Mouse (Mus musculus) megakaryocyte progenitor cell, adult 5-6 weeks (primary cell): ENCODE measurements around the gene Acvr1b. TPM values are rescaled to one million over a fixed set of nuclear protein-coding genes. Genes with fewer than 3 reads are reported as not detected.

Source experiments
- ATAC-seq: replicated peaks from 2 replicates; pipeline ENCODE4 v1.8.0; 2016; ENCODE audit warnings: mild to moderate bottlenecking, moderate TSS enrichment, inconsistent platforms; ENCODE audit not compliant: poor library complexity
- total RNA-seq, 2 experiments: library from RNA; stranded (forward) in 1 of 2; stranded (reverse) in 1 of 2; fragments of 157-497, 149-512 nt in 1 of 2; fragments of 200-1000 nt in 1 of 2; gene quantifications; 2 replicates each; pipeline versions ENCODE4 v1.2.3 to v1.2.4; 2015 to 2017

Gene Acvr1b
- total RNA-seq, 2 experiments from 2014 or later = 4.8 to 6.4 TPM

- ATAC-seq = peak; percentile 28; the same call in 1 of the 2 replicates
Measured at GRCm38 (mm10) chr15:101194951-101195823, 21.3 kb downstream of the Acvr1b start.

GRCm38 (mm10) chr15:101196079-101196795 lies 22.4 kb downstream of the Acvr1b start:
- ATAC-seq = peak; percentile 24

DNA sequence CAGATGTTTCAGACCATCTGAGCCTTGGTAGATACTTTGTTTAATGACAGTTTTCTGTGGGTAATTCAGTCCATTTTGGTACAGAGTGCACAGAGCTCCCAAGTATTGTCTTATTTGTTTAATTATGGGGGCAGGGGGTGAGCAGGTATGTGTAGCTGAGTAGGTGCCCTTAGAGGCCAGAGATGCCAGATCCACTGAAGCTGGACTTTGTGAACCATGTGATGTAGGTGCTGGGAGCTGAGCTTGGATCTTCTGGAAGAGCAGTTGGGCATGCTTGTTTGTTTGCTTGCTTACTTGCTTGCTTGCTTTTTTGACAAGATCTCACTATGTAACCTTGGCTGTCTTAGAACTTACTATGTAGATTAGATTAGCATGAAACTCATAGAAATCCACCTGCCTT lies 23.1 kb downstream of the Acvr1b start:
- ATAC-seq = no peak

DNA sequence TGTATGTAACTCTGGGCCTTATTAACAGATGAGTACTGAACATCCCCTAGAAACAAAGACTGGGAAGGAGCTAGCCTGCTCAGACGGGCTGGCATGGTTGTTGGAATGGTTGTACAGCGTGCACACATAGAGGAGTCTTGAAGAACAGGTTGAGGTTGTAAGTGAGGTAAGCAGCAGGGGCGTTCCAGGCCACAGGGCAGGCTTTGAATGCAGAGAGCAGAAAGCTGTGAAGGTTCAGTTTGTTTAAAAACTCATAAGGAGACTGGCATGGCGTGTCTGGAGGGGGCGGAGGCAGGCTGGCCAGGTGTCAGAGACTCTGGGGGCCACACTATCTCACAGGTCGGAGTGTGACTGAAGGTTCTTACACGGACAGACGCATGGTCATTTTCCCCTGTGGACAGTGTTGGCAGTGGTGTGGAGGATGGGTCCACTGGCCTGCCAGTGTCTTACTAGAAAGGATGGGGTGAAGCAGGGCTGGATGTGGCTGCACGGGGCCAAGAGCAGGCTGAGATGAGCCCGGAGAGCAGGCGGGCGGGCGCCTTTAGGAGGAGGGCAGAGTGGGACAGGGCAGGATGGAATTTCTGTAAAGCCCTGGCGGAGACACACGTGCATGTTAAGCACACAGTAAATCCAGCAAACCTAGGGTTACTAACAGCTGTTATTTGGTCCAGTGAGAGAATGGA lies 23.8 kb downstream of the Acvr1b start:
- ATAC-seq = no peak

DNA sequence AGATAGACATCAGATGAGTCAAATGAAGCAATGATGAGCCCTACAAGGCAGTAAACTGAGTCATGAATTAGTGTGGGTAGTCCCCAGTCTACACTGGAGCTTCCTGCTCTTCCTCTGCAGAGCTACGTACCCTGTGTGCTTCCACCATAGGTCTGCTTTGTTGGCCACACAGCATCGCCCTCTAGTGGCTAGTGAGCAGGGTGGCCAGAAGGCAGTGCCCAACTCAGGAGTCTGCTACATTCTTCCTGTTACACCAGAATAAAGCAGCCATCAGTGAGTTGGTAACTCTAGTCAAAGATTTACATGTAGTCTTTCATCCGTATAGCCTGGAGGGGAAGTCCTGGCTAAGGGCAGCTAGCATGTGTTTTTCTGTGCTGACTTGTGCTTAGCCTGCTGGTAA lies 24.4 kb downstream of the Acvr1b start:
- ATAC-seq = peak; percentile 86

DNA sequence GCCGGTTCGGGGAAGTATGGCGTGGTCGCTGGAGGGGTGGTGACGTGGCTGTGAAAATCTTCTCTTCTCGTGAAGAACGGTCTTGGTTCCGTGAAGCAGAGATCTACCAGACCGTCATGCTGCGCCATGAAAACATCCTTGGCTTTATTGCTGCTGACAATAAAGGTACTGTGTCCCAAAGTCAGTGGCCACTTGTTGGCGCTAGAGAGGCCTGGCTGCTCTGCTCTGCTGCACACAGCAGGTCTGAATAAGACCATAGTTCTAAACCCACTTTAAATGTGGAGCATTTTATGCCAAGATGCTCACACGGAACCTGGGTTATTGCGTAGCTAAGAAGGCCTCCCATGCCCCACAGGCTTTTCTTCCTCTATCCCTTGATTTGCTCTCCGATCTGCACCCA lies 25.0 kb downstream of the Acvr1b start:
- ATAC-seq = no peak

DNA sequence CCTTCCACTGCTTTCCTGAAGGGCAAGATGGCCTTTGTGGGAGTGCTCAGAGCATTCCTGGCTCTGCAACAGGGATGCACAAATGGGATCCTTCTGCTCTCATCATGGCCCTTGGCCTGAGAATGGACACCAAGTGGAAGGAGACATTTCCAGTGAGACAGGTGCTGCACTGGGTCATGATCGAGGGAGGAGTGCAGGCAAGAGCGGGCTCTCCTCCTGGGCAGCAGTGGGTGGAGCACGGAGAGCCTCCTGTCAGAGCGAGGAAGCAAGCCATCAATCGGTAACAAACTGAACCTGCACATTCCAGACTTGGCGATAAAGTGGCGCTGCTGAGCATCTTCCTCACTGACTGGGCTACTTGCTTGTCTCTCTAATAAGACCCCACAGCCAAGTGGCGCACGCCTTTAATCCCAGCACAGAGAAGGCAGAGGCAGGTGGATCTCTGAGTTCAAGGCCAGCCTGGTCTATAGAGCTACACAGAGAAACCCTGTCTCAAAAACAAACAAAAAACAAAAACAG lies 27.0 kb downstream of the Acvr1b start:
- no peak for ATAC-seq

- no peak for ATAC-seq
Measured at GRCm38 (mm10) chr15:101201414-101201813, 27.5 kb downstream of the Acvr1b start.

- ATAC-seq = no peak
Measured at GRCm38 (mm10) chr15:101203673-101204072, 29.8 kb downstream of the Acvr1b start.

DNA sequence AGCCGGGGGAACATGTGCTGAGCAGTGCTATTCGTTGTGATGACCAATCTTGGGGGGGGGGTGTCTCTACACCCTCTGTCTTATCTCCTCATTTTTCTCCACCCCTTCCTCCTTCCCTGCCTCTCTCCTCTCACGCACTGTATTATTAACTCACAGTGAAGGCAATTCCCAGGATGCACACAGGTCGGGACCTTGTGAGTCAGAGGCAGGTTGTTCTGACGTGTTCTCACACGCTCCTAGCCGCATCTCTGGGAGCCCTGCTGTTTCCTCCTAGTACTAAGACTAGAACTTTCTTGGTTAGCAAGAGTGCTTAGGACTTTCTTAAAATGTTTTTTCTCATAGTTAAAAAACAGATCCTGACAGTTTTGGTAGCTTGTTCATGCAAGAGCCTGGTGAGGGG lies 30.9 kb downstream of the Acvr1b start:
- no peak for ATAC-seq

DNA sequence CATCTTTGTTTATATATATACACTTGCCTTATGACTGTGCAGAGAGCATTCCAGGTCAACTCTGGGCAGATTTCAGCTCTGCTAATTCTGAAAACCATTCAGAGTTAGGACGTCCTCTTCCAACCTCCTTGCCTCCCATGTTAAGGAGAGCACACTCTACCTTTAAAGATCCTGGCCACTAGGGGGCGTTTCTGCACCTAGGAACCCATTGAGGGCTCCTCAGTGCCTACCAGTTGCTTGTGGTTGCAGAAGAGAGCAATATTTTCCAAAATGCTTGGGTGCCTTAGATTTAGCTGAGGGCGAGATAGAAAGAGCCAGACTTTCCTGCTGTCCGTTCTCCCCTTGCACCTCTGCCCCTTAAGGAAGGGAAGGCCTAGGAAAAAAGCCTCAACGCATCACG lies 36.4 kb downstream of the Acvr1b start:
- peak; percentile 80 for ATAC-seq

DNA sequence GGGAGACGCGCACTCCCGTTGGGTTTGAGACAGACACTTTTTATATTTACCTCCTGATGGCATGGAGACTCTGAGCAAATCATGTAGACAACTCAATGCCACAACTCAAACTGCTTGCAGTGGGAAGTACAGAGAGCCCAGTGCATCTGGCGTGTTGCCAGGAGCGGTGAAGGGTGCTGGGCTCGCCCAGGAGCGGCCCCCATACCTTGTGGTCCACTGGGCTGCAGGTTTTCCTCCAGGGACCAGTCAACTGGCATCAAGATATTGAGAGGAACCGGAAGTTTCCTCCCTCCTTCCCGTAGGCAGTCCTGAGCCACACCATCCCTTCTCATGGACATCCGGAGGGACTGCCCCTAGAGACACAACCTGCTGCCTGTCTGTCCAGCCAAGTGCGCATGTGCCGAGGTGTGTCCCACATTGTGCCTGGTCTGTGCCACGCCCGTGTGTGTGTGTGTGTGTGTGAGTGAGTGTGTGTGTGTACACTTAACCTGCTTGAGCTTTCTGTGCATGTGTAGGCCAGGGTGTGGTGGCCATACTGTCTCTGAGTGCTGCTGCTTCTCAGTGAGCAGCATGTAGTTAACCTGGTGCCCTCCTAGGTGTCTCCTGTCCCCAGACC lies 37.2 kb downstream of the Acvr1b start:
- ATAC-seq = no peak

DNA sequence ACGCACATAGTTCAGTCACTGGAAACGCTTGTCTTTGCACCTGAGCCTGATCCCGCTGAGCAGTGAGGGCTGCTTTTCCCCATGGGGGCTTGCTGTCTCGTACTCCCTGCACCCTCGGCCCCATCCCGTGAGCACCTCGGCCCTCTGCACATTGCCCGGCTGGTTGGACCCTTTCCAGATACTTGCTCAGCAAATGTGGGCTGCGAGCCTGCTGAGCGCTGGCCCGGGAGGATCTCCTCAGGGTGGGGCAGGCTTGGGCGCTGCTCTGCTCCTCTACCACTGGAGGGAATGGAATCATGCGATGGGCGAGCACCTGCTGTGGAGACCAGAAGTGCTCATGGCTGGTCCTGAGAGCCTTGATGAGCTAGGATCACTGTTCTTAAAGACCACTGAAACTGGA lies 38.6 kb downstream of the Acvr1b start:
- ATAC-seq = no peak

DNA sequence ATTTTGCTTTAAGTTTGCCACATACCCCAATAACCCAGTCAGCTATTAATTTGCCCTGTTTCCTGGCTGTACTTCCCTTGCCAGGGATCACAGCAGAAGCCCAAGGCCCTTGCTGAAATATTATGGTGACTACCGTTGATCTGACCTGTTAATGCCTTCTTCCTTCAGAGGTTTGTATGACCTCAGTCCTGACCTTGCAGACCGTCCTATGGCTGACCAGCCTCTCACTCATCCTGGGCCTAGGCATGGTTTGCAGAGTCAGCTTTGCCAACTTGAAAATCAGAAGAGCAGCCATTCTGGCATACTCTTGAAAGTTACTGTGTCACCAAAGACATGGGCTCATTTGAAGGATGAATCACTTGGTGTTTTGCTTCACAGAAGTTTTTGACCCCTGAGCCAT lies 41.3 kb downstream of the Acvr1b start:
- ATAC-seq = no peak

GRCm38 (mm10) chr15:101216036-101216435 lies 42.2 kb downstream of the Acvr1b start:
- no peak for ATAC-seq

- no peak for ATAC-seq
Measured at GRCm38 (mm10) chr15:101220905-101221297, 47.0 kb downstream of the Acvr1b start.

DNA sequence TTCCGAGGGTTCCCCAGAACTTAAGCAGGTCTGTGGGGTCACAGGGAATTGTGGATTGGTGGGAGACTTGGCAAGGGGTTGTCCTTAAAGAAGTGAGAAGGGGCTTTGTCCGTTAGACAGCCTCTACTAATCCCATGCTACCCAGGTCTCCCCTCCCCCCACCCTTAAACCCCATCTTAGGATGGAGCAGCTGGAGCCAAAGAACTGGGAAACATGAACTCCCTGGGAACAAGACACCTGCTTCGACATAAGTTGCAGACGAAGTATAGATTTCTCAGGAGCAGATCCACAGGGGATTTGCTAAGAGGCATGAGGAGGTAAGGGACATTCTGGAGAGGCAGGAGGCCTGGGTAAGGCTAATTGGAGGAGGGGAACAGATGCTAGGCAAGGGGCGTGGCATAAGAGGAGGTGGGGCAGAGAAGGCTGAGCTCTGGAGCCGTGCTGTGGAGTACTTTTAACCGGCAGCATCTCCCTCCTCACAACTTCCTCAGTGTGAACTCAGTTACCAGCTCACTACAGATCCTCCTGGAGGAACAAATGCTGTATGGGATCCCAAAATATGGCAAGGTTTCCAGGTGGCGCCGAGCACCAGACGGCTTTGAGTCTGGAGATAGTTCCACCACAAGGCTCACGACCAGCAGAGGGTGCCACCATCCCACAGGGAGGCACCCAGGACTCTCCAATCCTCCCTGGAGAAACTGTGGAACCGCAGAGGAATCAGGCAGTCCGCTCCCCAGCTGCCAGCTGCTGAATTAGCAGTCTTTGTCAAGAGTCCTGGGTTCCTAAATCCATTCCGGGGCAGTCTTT lies 47.6 kb downstream of the Acvr1b start:
- peak; percentile 54 for ATAC-seq

GRCm38 (mm10) chr15:101222897-101223482 lies 49.1 kb downstream of the Acvr1b start:
- peak; percentile 40 for ATAC-seq

GRCm38 (mm10) chr15:101223596-101223995 lies 49.7 kb downstream of the Acvr1b start:
- ATAC-seq = no peak
